Mouse (Mus musculus): Measurements from ENCODE around the gene Kcnh3. TPM values are rescaled to one million over a fixed set of nuclear protein-coding genes. Genes with fewer than 3 reads are reported as not detected.

The Kcnh3 gene
- polyA plus RNA-seq, 1 experiment = 4.7 TPM

DNA sequence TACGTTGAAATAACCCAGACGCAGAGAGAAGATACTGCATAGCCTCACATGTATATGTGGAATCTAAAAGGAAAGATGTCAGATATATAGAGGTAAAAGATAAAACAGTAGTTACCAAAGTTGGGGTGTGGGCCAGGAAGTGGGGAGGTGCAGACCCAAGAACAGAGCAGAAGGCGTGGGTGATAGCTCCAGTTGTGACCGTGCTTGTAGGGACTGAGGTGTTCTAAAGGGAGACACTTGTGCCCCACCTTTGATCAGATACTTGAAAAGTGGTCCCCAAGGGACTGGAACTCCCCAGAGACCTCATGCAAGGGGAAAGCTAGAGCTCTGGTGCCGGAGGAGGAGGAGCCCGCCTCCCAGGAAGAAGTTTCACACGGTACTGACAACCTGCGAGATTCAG is 51.4 kb downstream of the Kcnh3 start:
- 92% methylated on average over 8 of the region's 8 CpGs for WGBS
- DNase-seq (ENCODE audit: low read depth, low spot score) = no peak

DNA sequence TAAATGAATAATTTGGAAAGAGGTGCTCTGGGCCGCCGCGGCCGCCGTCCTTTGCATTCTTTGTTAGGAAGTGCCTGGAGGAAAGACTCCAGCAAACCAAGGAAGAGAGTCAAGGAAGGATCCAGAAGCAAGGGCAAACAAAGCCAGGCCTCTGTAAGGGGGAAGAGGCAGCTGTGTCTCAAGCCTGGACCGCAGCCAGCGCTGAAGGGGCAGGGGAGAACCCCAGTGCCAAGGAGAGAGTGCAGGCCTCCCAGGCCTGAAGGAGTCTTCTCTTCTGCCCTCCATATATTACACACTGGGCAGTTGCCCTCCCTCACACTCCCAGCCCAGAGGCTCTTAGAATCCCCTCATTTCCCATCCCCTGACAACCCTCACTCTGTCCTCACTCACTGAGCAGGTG is 53.6 kb downstream of the Kcnh3 start:
- WGBS = 23% methylated on average over 7 of the region's 7 CpGs
- DNase-seq (ENCODE audit: low read depth, low spot score) = no peak

DNA sequence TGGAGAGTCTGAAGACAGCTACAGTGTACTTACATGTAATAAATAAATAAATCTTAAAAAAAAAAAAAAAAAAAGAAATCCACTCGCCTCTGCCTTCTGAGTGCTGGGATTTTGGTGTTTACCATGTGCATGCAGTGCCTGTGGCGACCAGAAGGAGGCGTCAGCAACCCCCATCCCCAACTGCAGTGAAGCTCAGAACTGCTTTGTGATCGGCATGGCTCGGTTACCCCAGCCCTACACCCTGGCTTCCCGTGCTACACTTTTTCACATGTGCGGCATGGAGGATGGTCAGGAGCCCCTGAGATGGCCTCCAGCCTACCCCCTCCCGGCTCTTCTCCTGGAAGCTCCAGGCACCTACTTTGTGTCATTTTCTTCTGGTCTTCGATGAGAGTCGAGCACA is 58.8 kb downstream of the Kcnh3 start:
- no peak for DNase-seq (ENCODE audit: low read depth, low spot score)
- 64% methylated on average over 10 of the region's 10 CpGs for WGBS

DNA sequence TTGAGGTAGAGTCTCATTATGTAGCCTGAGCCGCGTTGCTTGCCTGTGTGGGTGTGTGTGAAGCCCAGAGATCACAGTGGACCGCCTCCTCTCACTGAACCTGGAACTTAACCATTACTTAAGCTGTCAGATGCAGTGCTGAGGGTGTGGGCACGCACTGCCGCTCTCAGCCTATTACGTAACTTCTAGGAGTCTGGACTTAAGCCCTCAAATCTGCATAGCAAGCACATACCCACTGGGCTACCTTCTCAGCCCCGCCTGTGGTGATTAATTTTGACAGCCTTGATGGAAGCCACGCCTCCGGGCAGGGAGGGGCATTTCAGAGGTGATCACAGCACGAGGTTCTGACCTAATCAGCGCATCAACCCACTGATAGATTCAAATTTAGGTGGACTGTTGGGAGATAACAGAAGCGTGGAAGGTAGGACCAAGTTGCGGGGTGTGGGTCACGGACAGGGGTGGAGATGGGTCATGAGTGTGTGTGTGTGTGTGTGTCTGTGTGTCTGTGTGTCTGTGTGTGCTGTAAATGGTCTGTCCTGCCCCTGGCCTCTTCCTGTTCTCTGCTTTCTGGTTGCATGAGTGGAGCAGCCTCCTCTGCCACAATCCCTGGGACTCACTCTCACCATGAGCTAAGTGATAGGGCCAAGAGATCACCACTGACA is 60.0 kb downstream of the Kcnh3 start:
- WGBS = 20% methylated on average over 14 of the region's 14 CpGs
- peak; percentile 71 for DNase-seq (ENCODE audit: low read depth, low spot score)

DNA sequence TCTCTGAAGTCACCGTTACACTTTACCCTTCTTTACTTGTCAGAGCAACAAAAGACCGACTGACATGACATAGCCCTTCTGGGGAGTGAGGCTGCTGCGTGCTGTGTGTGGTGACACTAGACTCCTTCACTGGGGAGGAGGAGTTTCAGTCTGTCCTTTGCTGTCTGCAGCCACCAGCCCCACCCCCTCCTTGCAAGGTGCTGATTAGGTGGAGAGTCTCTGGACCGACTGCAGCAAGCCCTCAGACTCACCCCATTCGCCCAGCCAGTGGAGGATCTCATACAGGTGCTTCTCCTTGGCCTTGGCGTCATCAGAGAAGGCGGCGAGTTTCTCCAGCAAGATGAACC is 60.5 kb downstream of the Kcnh3 start:
- no peak for DNase-seq (ENCODE audit: low read depth, low spot score)
- WGBS = 60% methylated on average over 8 of the region's 8 CpGs

DNA sequence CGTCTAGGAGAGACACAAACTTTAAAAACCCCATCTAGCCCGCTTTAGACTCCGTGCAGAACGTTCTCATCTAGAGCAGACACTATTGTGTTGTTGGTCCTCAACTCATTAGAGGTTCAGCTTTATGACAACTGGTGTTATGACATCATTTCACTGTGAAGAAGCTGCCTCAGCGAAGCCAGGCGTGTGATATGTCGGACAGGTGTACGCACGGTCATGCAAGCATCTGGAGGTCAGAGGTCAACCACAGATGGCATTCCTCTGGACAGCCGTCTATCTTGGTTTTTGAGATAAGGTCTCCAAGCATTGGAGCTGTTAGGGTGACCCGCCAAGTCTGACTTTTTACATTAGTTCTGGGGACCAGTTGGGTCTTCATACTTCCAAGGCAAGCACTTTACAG is 65.9 kb downstream of the Kcnh3 start:
- DNase-seq (ENCODE audit: low read depth, low spot score) = no peak
- 84% methylated on average over 11 of the region's 11 CpGs for WGBS

Other genes starting within 250 kb of the Kcnh3 start
- 408 and 423 TPM in 2 replicates for gene Tuba1c, start 195.0 kb upstream of the Kcnh3 start, polyA plus RNA-seq (2012; rRNA removed)
- 6.1 and 9.1 TPM in 2 replicates for gene Prph, start 169.7 kb upstream of the Kcnh3 start, polyA plus RNA-seq (2012; rRNA removed)
- gene Troap, start 150.3 kb upstream of the Kcnh3 start, polyA plus RNA-seq (2012; rRNA removed) = 13.2 and 13.4 TPM in 2 replicates
- not detected in 2 replicates for gene C1ql4, start 137.0 kb upstream of the Kcnh3 start, polyA plus RNA-seq (2012; rRNA removed)
- 45.8 and 57.1 TPM in 2 replicates for gene Dnajc22, start 131.7 kb upstream of the Kcnh3 start, polyA plus RNA-seq (2012; rRNA removed)
- gene Spats2, start 98.9 kb upstream of the Kcnh3 start, polyA plus RNA-seq (2012; rRNA removed) = 6.1 and 6.6 TPM in 2 replicates
- gene Mcrs1, start 27.1 kb downstream of the Kcnh3 start, polyA plus RNA-seq (2012; rRNA removed) = 81.5 and 94.7 TPM in 2 replicates
- gene Prpf40b, start 70.2 kb downstream of the Kcnh3 start, polyA plus RNA-seq (2012; rRNA removed) = 19.0 and 20.6 TPM in 2 replicates
- gene Fam186b, start 71.0 kb downstream of the Kcnh3 start, polyA plus RNA-seq (2012; rRNA removed) = not detected in 2 replicates
- gene Fmnl3, start 145.6 kb downstream of the Kcnh3 start, polyA plus RNA-seq (2012; rRNA removed) = 6.9 and 8.5 TPM in 2 replicates
- gene Tmbim6, start 168.0 kb downstream of the Kcnh3 start, polyA plus RNA-seq (2012; rRNA removed) = 1,095 and 1,343 TPM in 2 replicates
- 1.3 and 1.6 TPM in 2 replicates for gene Nckap5l, start 232.9 kb downstream of the Kcnh3 start, polyA plus RNA-seq (2012; rRNA removed)
- 6.7 and 7.0 TPM in 2 replicates for gene Bcdin3d, start 249.9 kb downstream of the Kcnh3 start, polyA plus RNA-seq (2012; rRNA removed)